Mouse (Mus musculus) cerebellum, adult 18-20 months (tissue): ENCODE results near the gene Ccdc9b.

Experiments
- DNase-seq, 2 experiments: peaks; one replicate each; pipeline ENCODE4 v3.0.0; 2021

Gene Ccdc9b

DNA sequence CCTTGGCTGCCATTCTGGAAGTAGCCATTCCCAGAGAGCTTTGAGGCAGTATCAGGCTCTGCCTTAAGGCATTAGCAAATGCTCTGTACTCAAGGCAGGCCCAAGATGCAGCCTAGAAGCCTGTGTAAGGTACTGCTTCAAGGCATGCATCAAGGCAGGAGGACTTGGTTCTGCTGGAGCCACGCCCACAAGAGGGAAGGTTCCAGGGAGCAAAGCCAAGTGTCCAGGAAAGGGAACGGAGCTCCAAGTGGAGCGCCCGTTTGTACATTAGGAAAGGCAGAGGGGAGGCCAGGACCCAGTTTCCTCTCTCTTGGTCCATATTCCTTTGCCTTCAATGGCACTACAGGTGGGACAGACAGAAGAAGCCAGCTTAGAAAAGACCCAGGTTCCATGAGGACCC, 54.0 kb downstream of the Ccdc9b start:
- no peak for DNase-seq

DNA sequence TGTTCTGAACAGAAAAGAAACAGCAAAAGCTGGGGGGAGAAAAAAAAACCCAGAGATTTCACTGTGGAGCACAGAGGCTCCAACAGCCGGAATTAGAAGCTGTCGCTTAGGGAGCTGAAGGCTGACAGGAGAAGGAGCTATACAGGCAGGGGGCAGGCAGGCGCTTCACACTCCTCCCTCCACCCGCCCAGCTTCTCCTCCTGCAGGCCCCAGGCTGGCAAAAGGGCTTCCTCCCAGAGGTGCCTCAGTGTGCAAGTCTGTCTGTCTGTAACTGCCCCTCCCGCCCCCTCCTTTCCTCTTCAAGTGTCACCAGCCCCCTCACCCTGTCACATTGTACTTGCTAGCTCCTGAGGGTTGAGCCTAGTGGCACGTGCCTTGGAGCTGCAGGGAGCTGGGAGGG, 56.0 kb downstream of the Ccdc9b start:
- DNase-seq, result no peak
